19 mouse cellular contexts compared by ENCODE assay signal in the genomic region with DNA sequence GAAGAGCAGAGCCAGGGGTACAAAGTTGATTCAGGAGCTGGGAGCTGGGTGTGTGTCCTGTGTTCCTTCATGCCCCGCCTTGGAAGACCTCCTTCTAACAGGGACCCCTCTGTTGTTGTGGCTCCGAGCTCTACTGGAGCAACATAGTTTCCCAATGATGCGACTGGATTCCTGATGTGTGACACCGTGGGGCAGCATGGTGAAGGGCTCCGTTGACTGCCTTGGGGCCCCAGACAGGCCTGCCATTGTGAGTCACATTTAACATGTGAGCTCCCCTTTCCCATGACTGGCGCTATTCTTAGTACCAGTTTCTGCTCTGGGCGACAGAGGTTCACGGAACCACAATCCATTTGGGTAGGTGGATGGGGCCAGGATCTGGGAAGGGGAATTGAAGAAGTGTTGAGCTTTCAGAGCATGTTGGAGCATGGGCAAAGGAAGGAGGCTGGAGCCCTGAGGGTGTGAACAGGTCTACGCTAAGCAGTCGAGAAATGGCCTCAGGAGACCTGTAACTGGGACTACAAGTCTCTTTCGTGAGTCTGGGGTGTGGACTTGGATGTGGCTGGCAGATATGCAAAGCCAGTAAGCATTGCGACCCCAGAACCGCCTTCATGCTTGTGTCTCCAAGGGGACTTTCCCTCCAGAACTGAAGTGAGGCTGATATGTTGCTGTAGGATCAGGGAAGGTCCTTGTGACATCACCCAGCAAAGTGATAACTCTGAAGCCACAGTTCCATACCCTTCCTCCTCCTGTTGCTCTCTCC.
DNase-seq lines count a peak whose midpoint lies in the region; ATAC-seq and TF ChIP-seq lines count a peak whose summit lies in the region.
"Had no signal": no experiment of that assay in that cellular context is flagged by ENCODE, and none has a peak within 500 bp of the region (broad histone marks: within the 10 kb centered on the region; RNA-seq: fewer than 3 reads in every experiment).

No protein-coding gene starts in this region.

- no peak for TF ChIP-seq CTCF in heart, postnatal 0 days (IDR thresholded peaks at IDR 0.05; ENCODE audit: low read depth)
- TF ChIP-seq CTCF in layer of hippocampus, adult 2 months (conservative IDR thresholded peaks at IDR 0.05), result no peak

- H3K27ac ChIP-seq in embryonic facial prominence, embryonic 14.5 days (replicated peaks; ENCODE audit: low read depth, low read length), result no peak overlapping the region
- H3K27ac ChIP-seq in embryonic facial prominence, embryonic 10.5 days (replicated peaks), result no peak overlapping the region
- peak overlapping the region; percentile 35; the same call in 1 of the 2 replicates for H3K27ac ChIP-seq in heart, postnatal 0 days (ENCODE audit: low read depth)
- H3K27ac ChIP-seq in forebrain, embryonic 13.5 days, result no peak overlapping the region
- H3K27ac ChIP-seq in layer of hippocampus, adult 2 months, result no peak overlapping the region
- H3K27ac ChIP-seq: embryonic facial prominence, embryonic 15.5 days; hindbrain, embryonic 13.5 days; macrophage; midbrain, embryonic 15.5 days had no signal

- no peaks in the 10 kb centered on the region for H3K27me3 ChIP-seq in embryonic facial prominence, embryonic 14.5 days (replicated peaks; ENCODE audit: control insufficient read depth, insufficient read depth, low read length)
- no peaks in the 10 kb centered on the region for H3K27me3 ChIP-seq in embryonic facial prominence, embryonic 10.5 days (replicated peaks; ENCODE audit: low read depth, poor library complexity, severe bottlenecking)
- no peaks in the 10 kb centered on the region for H3K27me3 ChIP-seq in heart, postnatal 0 days (ENCODE audit: control insufficient read depth, insufficient read depth, low read length)
- 0 out of 2 replicates have a peak, but pooled peaks cover 3% of the 10 kb centered on the region for H3K27me3 ChIP-seq in forebrain, embryonic 13.5 days
- H3K27me3 ChIP-seq: embryonic facial prominence, embryonic 15.5 days; hindbrain, embryonic 13.5 days; midbrain, embryonic 15.5 days had no signal

- H3K9ac ChIP-seq in embryonic facial prominence, embryonic 14.5 days (ENCODE audit: low read depth, low read length), result no peak overlapping the region
- no peak overlapping the region for H3K9ac ChIP-seq in heart, postnatal 0 days (replicated peaks; ENCODE audit: low read depth, low read length)
- H3K9ac ChIP-seq in forebrain, embryonic 13.5 days, result no peak overlapping the region
- H3K9ac ChIP-seq: embryonic facial prominence, embryonic 15.5 days; hindbrain, embryonic 13.5 days; liver, postnatal 0 days; midbrain, embryonic 15.5 days had no signal

- WGBS in embryonic facial prominence, embryonic 14.5 days, result 82% methylated on average over 13 of the region's 13 CpGs
- WGBS in embryonic facial prominence, embryonic 10.5 days, result 86% methylated on average over 13 of the region's 13 CpGs
- 45% methylated on average over 13 of the region's 13 CpGs for WGBS in heart, postnatal 0 days
- WGBS in forebrain, embryonic 13.5 days, result 88% methylated on average over 13 of the region's 13 CpGs

- ATAC-seq in embryonic facial prominence, embryonic 14.5 days (ENCODE audit: low read depth), result 0 out of 2 replicates have a peak, but pooled peaks have one; percentile 9
- ATAC-seq in heart, postnatal 0 days (ENCODE audit: insufficient read depth, low read depth), result peak; percentile 40; the same call in 1 of the 2 replicates
- peak; percentile 18 for ATAC-seq in inflammation-experienced regulatory T-cells, adult 6 months
- ATAC-seq in forebrain, embryonic 13.5 days, result no peak
- ATAC-seq: forebrain, embryonic 14.5 days; liver, postnatal 0 days; midbrain, embryonic 15.5 days had no signal

- H3K36me3 ChIP-seq in embryonic facial prominence, embryonic 14.5 days (ENCODE audit: control insufficient read depth, insufficient read depth, low read length), result peaks cover 14% of the 10 kb centered on the region; the same call in 1 of the 2 replicates
- peaks cover 32% of the 10 kb centered on the region for H3K36me3 ChIP-seq in embryonic facial prominence, embryonic 10.5 days (replicated peaks)
- H3K36me3 ChIP-seq in heart, postnatal 0 days (replicated peaks; ENCODE audit: control insufficient read depth, insufficient read depth, low read length), result peaks cover 52% of the 10 kb centered on the region
- H3K36me3 ChIP-seq in forebrain, embryonic 13.5 days (ENCODE audit: poor library complexity, severe bottlenecking), result no peaks in the 10 kb centered on the region
- H3K36me3 ChIP-seq: hindbrain, embryonic 13.5 days; midbrain, embryonic 15.5 days had no signal

- H3K4me3 ChIP-seq in embryonic facial prominence, embryonic 14.5 days (ENCODE audit: low read depth, low read length), result no peak overlapping the region
- H3K4me3 ChIP-seq in embryonic facial prominence, embryonic 10.5 days, result no peak overlapping the region
- H3K4me3 ChIP-seq in heart, postnatal 0 days (ENCODE audit: low read depth, low read length), result no peak overlapping the region
- no peak overlapping the region for H3K4me3 ChIP-seq in forebrain, embryonic 13.5 days
- no peak overlapping the region for H3K4me3 ChIP-seq in layer of hippocampus, adult 2 months
- H3K4me3 ChIP-seq: embryonic facial prominence, embryonic 15.5 days; hindbrain, embryonic 13.5 days; midbrain, embryonic 15.5 days had no signal

- H3K4me1 ChIP-seq in embryonic facial prominence, embryonic 14.5 days (ENCODE audit: control insufficient read depth, insufficient read depth, low read length), result no peaks in the 10 kb centered on the region
- H3K4me1 ChIP-seq in embryonic facial prominence, embryonic 10.5 days, result 0 out of 2 replicates have a peak, but pooled peaks cover 9% of the 10 kb centered on the region
- H3K4me1 ChIP-seq in heart, postnatal 0 days (ENCODE audit: control insufficient read depth, insufficient read depth), result peaks cover 12% of the 10 kb centered on the region; the same call in 1 of the 2 replicates
- H3K4me1 ChIP-seq in forebrain, embryonic 13.5 days, result no peaks in the 10 kb centered on the region
- H3K4me1 ChIP-seq: embryonic facial prominence, embryonic 15.5 days; hindbrain, embryonic 13.5 days; midbrain, embryonic 15.5 days had no signal

- peak; percentile 39 for DNase-seq in embryonic facial prominence, embryonic 14.5 days (ENCODE audit: low spot score)
- DNase-seq in embryonic facial prominence, embryonic 10.5 days (ENCODE audit: low spot score), result no peak
- DNase-seq in heart, postnatal 0 days (ENCODE audit: low spot score), result peak; percentile 4
- no peak for DNase-seq in heart, adult 11 months
- DNase-seq in CD4-positive helper T cell, adult 2 months (ENCODE audit: low read depth, low spot score), result peak; percentile 65
- no peak for DNase-seq in layer of hippocampus, adult 2 months (ENCODE audit: low spot score in 2 of 2)
- DNase-seq: cerebellum, adult 18-20 months; gastrocnemius, postnatal 10 days; kidney, adult 18-20 months; kidney, postnatal 4 days; layer of hippocampus, postnatal 36 days; liver, postnatal 0 days had no signal

- no peak overlapping the region for H3K4me2 ChIP-seq in embryonic facial prominence, embryonic 14.5 days (ENCODE audit: low read depth, low read length)
- no peak overlapping the region for H3K4me2 ChIP-seq in heart, postnatal 0 days (ENCODE audit: low read depth, low read length)
- H3K4me2 ChIP-seq in forebrain, embryonic 13.5 days, result no peak overlapping the region
- H3K4me2 ChIP-seq: embryonic facial prominence, embryonic 15.5 days; hindbrain, embryonic 13.5 days; midbrain, embryonic 15.5 days had no signal

- no peaks in the 10 kb centered on the region for H3K9me3 ChIP-seq in embryonic facial prominence, embryonic 14.5 days (ENCODE audit: control insufficient read depth, low read length)
- no peaks in the 10 kb centered on the region for H3K9me3 ChIP-seq in embryonic facial prominence, embryonic 10.5 days
- no peaks in the 10 kb centered on the region for H3K9me3 ChIP-seq in heart, postnatal 0 days (replicated peaks; ENCODE audit: control insufficient read depth, low read length)
- no peaks in the 10 kb centered on the region for H3K9me3 ChIP-seq in forebrain, embryonic 13.5 days (replicated peaks)
- H3K9me3 ChIP-seq: embryonic facial prominence, embryonic 15.5 days; hindbrain, embryonic 13.5 days; midbrain, embryonic 15.5 days had no signal

- no peak for TF ChIP-seq EP300 in heart, postnatal 0 days (IDR thresholded peaks at IDR 0.05; ENCODE audit: low read depth)

Comparison
In these comparisons a context has a peak if more than half of its experiments do, and no peak if none do; other contexts are left out.
1. DNase-seq: peak in embryonic facial prominence, embryonic 14.5 days (single experiment), heart, postnatal 0 days (single experiment) and CD4-positive helper T cell, adult 2 months (single experiment); none in embryonic facial prominence, embryonic 10.5 days (single experiment), heart, adult 11 months (single experiment) and layer of hippocampus, adult 2 months (0 of 2).